Mouse (Mus musculus) heart, adult 18-20 months (tissue): ENCODE data around the gene Usp29. TPM values are rescaled to one million over a fixed set of nuclear protein-coding genes. Genes with fewer than 3 reads are reported as not detected.
"Not testable (repeated sequence)": the region's sequence is repeated elsewhere in the genome, so short reads cannot be mapped to it uniquely, and the experiment has no call there.

ENCODE experiments used
- DNase-seq, 2 experiments: peaks; one replicate each; pipeline ENCODE4 v3.0.0; 2021 to 2022; ENCODE audit warnings: mixed read lengths in 1 of 2
- total RNA-seq, 2 experiments: library from RNA; stranded (reverse); gene quantifications; 2 replicates each; pipeline ENCODE4 v1.2.3; 2021

Gene Usp29
- total RNA-seq, 2 experiments from 2014 or later = not detected

DNA sequence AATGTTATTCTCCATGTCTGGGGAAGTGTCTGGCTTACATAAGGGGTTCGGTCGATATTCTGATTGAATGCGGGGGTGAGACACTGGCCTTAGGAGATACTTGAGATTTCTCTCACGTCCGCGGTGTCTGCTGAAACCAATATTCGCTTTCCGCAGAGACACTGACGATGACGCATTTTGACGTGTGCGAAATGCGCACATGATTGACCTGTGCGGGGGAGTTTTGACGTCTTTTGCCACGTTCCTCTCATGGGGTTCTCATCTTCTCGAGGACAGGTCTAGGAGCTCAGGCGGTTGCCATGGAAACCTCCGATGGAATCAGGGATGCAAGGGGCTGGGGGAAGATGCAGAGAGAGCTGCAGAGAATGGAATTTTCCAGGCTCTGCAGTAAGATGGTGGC lies 144.1 kb downstream of the Usp29 start:
- DNase-seq = no peak

- no peak for DNase-seq
These were observed 147.8 kb downstream of the Usp29 start for GRCm38 (mm10) chr7:6878202-6878601.

DNA sequence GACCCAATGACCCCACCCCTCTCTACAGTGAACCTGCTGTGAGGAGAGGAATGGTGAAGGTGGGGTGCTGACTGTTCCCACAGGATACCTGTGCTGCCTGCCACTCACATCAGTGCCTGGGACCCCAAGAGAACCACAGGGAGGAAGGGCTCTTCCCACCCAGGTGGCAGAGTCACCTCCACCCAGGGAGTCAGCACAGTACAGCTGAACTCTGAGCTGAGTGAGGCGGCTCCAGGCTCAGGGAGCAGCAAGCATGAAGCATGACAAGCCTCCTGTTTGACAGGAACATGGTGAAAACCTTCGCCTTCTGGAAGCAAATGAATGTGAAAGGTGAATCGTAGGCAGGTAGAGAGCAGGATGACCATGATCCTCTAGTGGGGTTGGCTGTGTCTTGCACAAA lies 148.5 kb downstream of the Usp29 start:
- DNase-seq = not testable (repeated sequence)

DNA sequence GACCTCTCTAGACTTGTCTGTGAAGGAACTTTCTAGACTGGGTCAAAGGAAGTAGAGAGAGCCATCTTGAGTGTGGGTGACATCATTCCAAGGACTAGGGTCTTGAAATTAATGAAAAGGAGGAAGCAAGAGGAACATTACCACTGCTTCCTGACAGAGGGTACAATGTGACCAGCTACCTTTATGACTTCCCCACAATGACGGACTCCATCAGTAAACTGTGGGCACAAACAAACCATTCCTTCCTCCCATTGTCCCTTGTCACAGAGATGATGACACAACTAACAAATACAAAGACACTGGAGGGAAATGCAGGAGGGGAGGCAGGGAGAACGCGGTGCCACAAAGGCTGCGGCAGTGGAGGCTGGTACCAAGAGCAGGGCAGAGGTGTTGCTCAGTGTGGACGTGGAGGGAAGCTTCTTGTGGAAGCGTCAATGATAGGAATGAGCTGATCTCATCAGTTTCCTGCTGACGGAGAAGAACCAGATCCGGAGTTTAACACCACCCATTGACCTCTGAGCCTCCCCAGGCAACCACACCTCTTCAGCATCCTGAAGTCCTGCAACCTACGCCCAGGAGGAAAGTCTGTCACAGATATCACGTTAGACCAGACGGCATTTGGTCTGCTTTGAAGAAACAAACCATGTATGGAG lies 149.3 kb downstream of the Usp29 start:
- DNase-seq = peak in 1 of 2 experiments; percentile 2

- DNase-seq = not testable (repeated sequence)
These were observed 150.5 kb downstream of the Usp29 start for GRCm38 (mm10) chr7:6880918-6881317.

DNA sequence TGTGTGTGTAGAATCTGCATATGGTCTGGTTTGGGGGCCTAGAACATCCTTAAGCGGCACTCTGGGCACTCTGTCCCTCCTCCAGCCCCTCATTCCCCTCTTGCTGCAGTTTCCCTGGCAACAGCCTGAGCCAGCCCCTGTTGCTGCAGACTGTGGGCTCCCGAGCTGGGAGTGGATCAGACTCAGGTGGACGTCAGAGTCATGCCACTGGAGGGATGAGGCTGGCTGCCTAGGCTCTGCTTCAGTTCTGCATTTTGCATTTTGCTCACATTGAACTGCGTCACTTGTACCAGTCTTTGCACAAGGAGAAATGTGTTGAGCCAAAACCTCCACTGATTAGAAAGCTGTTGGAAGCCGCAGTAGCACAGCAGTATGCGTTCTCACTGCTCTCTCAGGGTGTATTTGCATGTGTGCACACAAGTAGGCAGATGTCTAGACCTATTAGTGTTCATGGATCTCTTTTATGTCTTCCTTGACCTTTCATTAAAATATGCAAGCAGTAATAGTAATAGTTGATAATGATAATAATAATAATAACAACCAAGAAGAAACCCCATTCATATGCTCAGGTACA lies 151.2 kb downstream of the Usp29 start:
- DNase-seq = no peak

DNA sequence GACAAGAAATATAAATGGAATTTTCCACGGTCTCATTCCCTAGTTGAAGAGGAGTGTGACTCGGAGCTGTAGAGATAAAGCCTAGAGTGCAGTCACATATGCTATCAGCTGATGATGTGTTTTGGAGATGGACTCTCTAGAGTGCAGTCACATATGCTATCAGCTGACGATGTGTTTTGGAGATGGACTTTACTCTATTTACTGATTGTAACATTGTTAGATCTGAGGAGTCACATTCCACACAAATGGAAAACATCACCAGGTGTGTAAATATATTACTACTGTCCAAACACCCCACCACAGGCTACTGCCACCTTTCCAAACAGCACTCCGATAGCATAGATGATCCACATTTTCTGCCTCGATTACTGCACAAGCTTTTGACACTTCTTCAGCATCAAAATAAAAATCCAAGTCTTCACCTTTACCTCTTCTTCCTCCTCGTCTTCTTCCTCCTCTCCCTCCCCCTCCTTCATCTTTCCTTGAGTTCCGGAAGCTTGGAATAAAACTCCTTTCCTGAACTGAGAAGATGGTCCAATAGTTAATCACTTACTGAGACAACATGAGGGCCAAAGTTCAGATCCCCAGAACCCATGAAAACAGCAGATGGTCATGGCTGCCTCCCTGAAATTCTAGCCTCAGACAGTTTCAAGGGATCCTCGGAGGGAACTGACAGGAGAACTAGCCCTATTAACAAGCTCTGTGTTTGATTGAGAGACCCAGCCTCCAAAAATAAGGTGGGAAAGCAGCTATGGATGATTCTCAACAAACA lies 153.2 kb downstream of the Usp29 start:
- DNase-seq = no peak

GRCm38 (mm10) chr7:6885416-6885815 lies 155.0 kb downstream of the Usp29 start:
- DNase-seq = no peak

DNA sequence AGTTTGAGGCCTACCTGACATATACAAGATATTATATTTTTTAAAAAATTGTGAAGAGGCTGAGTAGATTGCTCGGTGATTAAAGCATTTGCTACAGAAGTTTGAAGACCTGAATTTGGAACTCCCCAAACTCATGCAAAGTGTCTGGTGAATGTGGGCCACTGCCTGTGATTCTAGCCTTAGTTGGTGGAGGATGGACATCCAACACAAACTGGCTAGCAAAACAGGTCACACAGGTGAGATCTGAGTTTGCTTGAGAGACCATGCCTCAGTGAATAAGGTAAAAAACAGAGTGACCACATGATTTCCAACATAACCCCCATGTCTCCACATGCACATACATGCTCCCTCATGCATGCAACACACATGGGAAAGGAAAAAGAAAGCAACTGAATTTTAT lies 156.5 kb downstream of the Usp29 start:
- DNase-seq = no peak

DNA sequence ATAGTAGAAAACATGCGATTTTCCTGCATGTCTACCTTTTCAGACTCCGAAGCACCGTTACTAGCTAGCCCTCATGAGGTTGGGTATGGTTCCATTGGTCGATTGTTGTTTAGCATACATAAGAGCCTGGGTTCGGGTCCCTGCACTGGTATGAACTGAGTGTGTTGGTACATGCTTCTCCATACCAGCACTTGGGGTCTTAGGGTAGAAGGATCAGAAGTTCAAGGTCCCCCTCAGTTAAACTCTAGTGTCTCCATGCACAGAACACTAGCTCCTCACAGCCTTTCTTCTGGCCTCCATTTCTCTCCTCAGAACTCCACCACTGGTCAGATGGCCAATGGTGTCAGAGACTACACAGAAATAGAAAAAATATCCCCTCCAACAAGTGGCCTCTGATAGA lies 159.5 kb downstream of the Usp29 start:
- no peak for DNase-seq

GRCm38 (mm10) chr7:6891206-6891605 lies 160.8 kb downstream of the Usp29 start:
- DNase-seq = no peak

DNA sequence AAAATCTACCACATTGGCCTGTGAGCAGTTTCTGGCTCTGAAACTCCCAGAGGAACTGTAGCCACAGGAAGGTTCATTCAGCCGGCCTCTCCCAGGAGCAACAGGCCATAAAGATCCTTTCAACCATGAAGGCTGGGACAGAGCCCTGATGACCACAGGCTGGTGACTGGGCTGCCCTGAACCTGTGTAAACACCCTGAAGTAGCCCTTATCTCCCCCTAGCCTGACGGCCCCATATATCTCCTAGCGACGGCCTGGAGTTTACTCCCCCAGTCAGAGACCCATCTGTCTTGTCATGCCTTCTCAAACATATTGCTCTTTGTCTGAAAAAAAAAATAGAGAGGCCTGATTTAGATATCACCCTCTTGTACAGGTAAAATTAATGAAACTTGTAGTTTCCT lies 166.6 kb downstream of the Usp29 start:
- DNase-seq = not testable (repeated sequence)

DNA sequence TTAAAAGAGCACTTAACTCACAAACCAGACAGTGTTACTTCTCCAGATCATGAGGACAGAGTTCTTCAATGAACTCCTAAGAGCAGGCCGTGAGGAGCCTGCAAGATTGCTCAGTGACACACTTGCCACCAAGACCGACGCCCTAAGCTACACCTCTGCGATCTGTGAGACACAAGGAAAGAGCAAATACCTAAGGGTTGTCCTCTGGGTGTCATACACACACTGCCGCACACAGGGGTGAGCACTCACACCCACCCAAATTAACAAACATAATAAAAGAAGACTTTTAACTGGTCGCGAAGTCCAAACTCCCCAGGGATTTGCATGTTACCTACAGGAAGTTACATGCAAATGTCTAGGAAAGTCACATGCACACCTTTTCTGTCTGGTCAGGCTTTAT lies 170.3 kb downstream of the Usp29 start:
- no peak for DNase-seq

DNA sequence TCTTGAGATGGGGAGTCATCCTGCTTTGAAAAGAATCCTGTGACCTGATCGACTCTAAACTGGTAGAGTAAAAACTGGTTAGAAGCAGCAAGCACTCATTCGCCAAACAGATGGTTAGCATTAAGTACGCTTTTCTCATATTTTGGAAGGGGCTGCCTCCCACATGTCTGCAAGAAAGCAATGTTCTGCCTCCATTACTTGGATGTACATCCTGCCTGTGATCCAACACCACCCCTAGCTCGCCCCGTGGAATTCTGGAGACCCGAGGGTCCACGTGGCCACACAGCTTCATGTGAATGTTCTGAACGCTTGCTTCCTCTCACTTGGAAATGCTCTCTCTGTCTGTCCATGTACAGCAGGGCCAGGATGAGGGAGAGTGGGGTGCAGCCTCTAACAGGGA lies 173.1 kb downstream of the Usp29 start:
- DNase-seq = no peak

GRCm38 (mm10) chr7:6910527-6910926 lies 180.1 kb downstream of the Usp29 start:
- no peak for DNase-seq

- no peak for DNase-seq
These were observed 181.4 kb downstream of the Usp29 start for GRCm38 (mm10) chr7:6911731-6912130.

- DNase-seq = peak; percentile 1 to 16
These were observed 183.3 kb downstream of the Usp29 start for GRCm38 (mm10) chr7:6913439-6914380.

- no peak for DNase-seq
These were observed 186.7 kb downstream of the Usp29 start for GRCm38 (mm10) chr7:6917126-6917525.

DNA sequence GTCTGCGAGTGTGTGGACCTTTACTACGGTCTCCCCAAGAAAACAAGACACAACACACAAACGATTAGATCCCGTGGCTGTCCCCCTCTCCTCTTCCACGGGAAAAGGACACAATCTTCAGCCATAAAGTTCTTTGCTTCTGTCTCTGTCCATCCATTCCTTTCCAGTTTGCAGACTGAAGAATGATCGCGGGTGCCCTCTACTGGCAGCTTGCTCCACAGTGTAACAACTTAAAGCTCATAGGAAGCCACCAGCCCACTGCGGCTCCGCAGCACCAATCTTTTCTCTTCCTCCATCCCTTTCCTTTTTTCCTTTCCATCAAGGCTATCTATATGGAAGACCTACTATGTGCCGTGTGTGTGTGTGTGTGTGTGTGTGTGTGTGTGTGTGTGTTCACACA lies 187.9 kb downstream of the Usp29 start:
- peak; percentile 61 to 91 for DNase-seq

DNA sequence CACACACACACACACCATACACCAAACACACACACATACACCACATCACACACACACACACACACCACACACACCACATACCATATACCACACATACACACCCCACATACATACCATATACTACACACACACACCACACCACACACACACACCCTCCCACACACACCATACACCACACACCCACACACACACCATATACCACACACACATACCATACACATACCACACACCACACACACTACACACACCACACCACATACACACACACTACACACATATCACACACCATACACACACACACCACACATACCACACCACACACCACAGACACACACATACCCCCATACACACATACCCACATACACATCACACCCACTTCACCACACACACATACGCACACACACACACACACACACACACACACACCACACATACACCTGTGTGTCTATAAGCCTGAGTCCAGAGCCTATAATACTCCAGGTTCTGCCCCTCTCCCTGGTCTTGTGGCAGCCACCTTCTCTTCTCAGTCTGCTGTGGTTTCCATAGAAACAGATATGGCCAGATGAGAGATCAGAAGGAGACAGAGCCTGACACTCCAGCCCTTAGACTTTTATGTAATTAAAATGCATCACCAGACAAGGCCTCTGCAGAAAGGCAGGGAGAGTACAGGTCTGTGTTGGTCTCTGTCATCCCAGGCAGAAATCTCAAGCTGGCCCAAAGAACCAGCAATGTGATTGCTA lies 188.9 kb downstream of the Usp29 start:
- DNase-seq = no peak

DNA sequence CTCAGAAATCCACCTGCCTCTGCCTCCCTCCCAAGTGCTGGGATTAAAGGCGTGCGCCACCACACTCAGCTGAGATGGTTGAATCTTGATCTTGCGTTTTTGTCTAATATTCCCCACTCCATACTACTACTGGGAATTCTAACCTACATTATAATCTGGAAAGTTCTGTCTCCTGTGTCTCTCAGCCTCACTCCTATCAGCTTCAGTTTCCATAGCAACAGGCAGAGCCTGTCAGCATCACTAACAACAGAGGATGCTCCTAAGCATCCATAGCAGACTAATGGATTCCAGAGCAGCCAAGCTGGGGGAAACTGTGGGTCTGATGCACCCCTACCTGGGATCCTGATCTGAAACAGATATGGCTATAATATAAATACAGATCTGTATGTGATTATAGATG lies 193.1 kb downstream of the Usp29 start:
- no peak for DNase-seq
